Mouse (Mus musculus): ENCODE data around the gene Tdg. TPM values are rescaled to one million over a fixed set of nuclear protein-coding genes. Genes with fewer than 3 reads are reported as not detected.

Tdg gene
- polyA plus RNA-seq, 1 experiment from 2014 or later, result 342 TPM

GRCm38 (mm10) chr10:82670205-82670604 is 40.6 kb downstream of the Tdg start:
- Histone ChIP-seq H3K27me3 (ENCODE audit: control insufficient read depth, insufficient read depth, low read length) (no peaks in the 10 kb centered on the region), H3K36me3 (ENCODE audit: control insufficient read depth, insufficient read depth, low read length) (no peaks in the 10 kb centered on the region), H3K9ac (ENCODE audit: low read length) (no peak overlapping the region), H3K4me3 (ENCODE audit: low read depth, low read length) (no peak overlapping the region), H3K27ac (ENCODE audit: low read depth, low read length) (no peak overlapping the region), H3K4me1 (replicated peaks; ENCODE audit: control insufficient read depth, insufficient read depth, low read length) (no peaks in the 10 kb centered on the region), H3K4me2 (ENCODE audit: low read depth, low read length, severe bottlenecking) (no peak overlapping the region), H3K9me3 (ENCODE audit: control insufficient read depth, low read length) (no peaks in the 10 kb centered on the region)
- ATAC-seq (replicated peaks; ENCODE audit: low FRiP score) (no peak), DNase-seq (ENCODE audit: low spot score) (no peak)
- WGBS, result 85% methylated on average over 6 of the region's 6 CpGs

- no peak overlapping the region for H3K9ac ChIP-seq (ENCODE audit: low read length)
- H3K4me3 ChIP-seq (ENCODE audit: low read depth, low read length), result no peak overlapping the region
- no peaks in the 10 kb centered on the region for H3K4me1 ChIP-seq (replicated peaks; ENCODE audit: control insufficient read depth, insufficient read depth, low read length)
- WGBS, result 83% methylated on average over 6 of the region's 6 CpGs
- no peaks in the 10 kb centered on the region for H3K9me3 ChIP-seq (ENCODE audit: control insufficient read depth, low read length)
- H3K4me2 ChIP-seq (ENCODE audit: low read depth, low read length, severe bottlenecking), result no peak overlapping the region
- DNase-seq (ENCODE audit: low spot score) (no peak), ATAC-seq (replicated peaks; ENCODE audit: low FRiP score) (no peak)
- no peaks in the 10 kb centered on the region for H3K36me3 ChIP-seq (ENCODE audit: control insufficient read depth, insufficient read depth, low read length)
- no peak overlapping the region for H3K27ac ChIP-seq (ENCODE audit: low read depth, low read length)
- no peaks in the 10 kb centered on the region for H3K27me3 ChIP-seq (ENCODE audit: control insufficient read depth, insufficient read depth, low read length)
These were observed 47.3 kb downstream of the Tdg start for GRCm38 (mm10) chr10:82676949-82677348.

DNA sequence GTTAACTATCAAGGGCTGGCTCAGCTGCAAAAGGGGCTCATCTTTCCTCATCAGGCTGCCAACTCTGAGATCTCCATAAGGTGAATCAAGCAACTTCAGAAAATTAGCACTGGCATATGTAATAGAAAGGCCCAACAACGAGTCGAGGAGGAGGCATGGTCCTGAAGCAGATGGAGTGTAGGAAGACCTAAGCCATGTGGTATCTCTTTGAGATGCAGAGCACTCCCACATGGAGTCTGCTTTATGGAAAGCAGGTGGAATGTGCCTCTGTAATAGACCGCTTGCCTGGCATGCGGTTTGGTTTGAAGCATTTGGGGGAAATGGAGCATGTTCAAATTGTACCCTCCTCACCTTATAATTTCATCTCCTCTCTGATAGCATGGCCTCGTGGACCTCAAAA is 51.1 kb downstream of the Tdg start:
- WGBS, result 89% methylated on average over 5 of the region's 5 CpGs
- H3K9ac ChIP-seq (ENCODE audit: low read length), result no peak overlapping the region

GRCm38 (mm10) chr10:82681639-82682038 is 52.0 kb downstream of the Tdg start:
- Histone ChIP-seq H3K4me1 (replicated peaks; ENCODE audit: control insufficient read depth, insufficient read depth, low read length) (no peaks in the 10 kb centered on the region), H3K27ac (ENCODE audit: low read depth, low read length) (no peak overlapping the region), H3K4me2 (ENCODE audit: low read depth, low read length, severe bottlenecking) (no peak overlapping the region), H3K27me3 (ENCODE audit: control insufficient read depth, insufficient read depth, low read length) (no peaks in the 10 kb centered on the region), H3K4me3 (ENCODE audit: low read depth, low read length) (no peak overlapping the region), H3K9ac (ENCODE audit: low read length) (no peak overlapping the region), H3K9me3 (ENCODE audit: control insufficient read depth, low read length) (no peaks in the 10 kb centered on the region), H3K36me3 (ENCODE audit: control insufficient read depth, insufficient read depth, low read length) (no peaks in the 10 kb centered on the region)
- WGBS, result 84% methylated on average over 7 of the region's 7 CpGs
- ATAC-seq (replicated peaks; ENCODE audit: low FRiP score), result no peak
- no peak for DNase-seq (ENCODE audit: low spot score)

More for the DNA sequence above, 51.1 kb downstream of the Tdg start:
- H3K4me1 ChIP-seq (replicated peaks; ENCODE audit: control insufficient read depth, insufficient read depth, low read length), result no peaks in the 10 kb centered on the region
- ATAC-seq (replicated peaks; ENCODE audit: low FRiP score) (no peak), DNase-seq (ENCODE audit: low spot score) (no peak)
- no peaks in the 10 kb centered on the region for H3K36me3 ChIP-seq (ENCODE audit: control insufficient read depth, insufficient read depth, low read length)
- H3K4me3 ChIP-seq (ENCODE audit: low read depth, low read length), result no peak overlapping the region
- H3K9me3 ChIP-seq (ENCODE audit: control insufficient read depth, low read length), result no peaks in the 10 kb centered on the region
- H3K27me3 ChIP-seq (ENCODE audit: control insufficient read depth, insufficient read depth, low read length), result no peaks in the 10 kb centered on the region
- H3K4me2 ChIP-seq (ENCODE audit: low read depth, low read length, severe bottlenecking), result no peak overlapping the region
- H3K27ac ChIP-seq (ENCODE audit: low read depth, low read length), result no peak overlapping the region

DNA sequence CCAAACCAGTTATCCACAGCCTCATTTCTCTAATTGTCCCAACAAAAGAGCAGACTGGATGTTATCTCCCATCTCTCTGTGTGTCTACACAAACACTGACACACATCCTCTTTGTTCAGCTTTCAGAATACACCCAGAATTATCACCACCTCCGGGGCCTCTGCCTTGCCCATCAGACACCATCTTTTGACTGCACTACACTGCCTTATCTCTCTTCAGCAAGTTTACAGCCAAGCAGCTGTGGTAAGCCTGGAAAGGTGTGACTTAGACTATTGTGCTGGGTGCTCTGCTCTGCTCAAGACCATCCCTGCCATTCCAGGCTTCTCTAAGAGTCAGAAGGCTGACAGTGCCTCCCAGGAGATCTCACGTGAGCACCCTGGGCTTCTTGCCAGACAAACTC is 55.8 kb downstream of the Tdg start:
- Histone ChIP-seq H3K9ac (ENCODE audit: low read length) (no peak overlapping the region), H3K36me3 (ENCODE audit: control insufficient read depth, insufficient read depth, low read length) (no peaks in the 10 kb centered on the region), H3K4me2 (ENCODE audit: low read depth, low read length, severe bottlenecking) (no peak overlapping the region), H3K27me3 (ENCODE audit: control insufficient read depth, insufficient read depth, low read length) (no peaks in the 10 kb centered on the region), H3K4me3 (ENCODE audit: low read depth, low read length) (no peak overlapping the region), H3K27ac (ENCODE audit: low read depth, low read length) (no peak overlapping the region), H3K4me1 (replicated peaks; ENCODE audit: control insufficient read depth, insufficient read depth, low read length) (peaks cover under 1% of the 10 kb centered on the region; the same call in 1 of the 2 replicates), H3K9me3 (ENCODE audit: control insufficient read depth, low read length) (no peaks in the 10 kb centered on the region)
- ATAC-seq (replicated peaks; ENCODE audit: low FRiP score) (no peak), DNase-seq (ENCODE audit: low spot score) (no peak)
- 75% methylated on average over 2 of the region's 2 CpGs for WGBS

GRCm38 (mm10) chr10:82689681-82690211 is 60.1 kb downstream of the Tdg start:
- Histone ChIP-seq H3K27me3 (ENCODE audit: control insufficient read depth, insufficient read depth, low read length) (no peaks in the 10 kb centered on the region), H3K4me2 (ENCODE audit: low read depth, low read length, severe bottlenecking) (no peak overlapping the region), H3K27ac (ENCODE audit: low read depth, low read length) (no peak overlapping the region), H3K9ac (ENCODE audit: low read length) (no peak overlapping the region), H3K9me3 (ENCODE audit: control insufficient read depth, low read length) (no peaks in the 10 kb centered on the region), H3K4me1 (replicated peaks; ENCODE audit: control insufficient read depth, insufficient read depth, low read length) (peaks cover 3% of the 10 kb centered on the region; the same call in 1 of the 2 replicates), H3K36me3 (ENCODE audit: control insufficient read depth, insufficient read depth, low read length) (no peaks in the 10 kb centered on the region), H3K4me3 (ENCODE audit: low read depth, low read length) (no peak overlapping the region)
- ATAC-seq (replicated peaks; ENCODE audit: low FRiP score) (no peak), DNase-seq (ENCODE audit: low spot score) (no peak)
- 81% methylated on average over 7 of the region's 7 CpGs for WGBS

- no peak within 1 kb of the TSS for H3K4me3 ChIP-seq (ENCODE audit: low read depth, low read length)
- no peak within 1 kb of the TSS; the same call in 1 of the 2 replicates for H3K9ac ChIP-seq (ENCODE audit: low read length)
- H3K36me3 ChIP-seq (ENCODE audit: control insufficient read depth, insufficient read depth, low read length), result no peaks in the 10 kb centered on the region
These were observed 60.9 kb downstream of the Tdg start, which contains the start of gene Glt8d2 for GRCm38 (mm10) chr10:82690494-82690893. Gene Glt8d2, minus strand, starts transcription at chr10:82690650.

GRCm38 (mm10) chr10:82695956-82696355 is 66.3 kb downstream of the Tdg start, which contains the start of gene Hcfc2:
Gene Hcfc2, plus strand, starts transcription at chr10:82696160.
- Histone ChIP-seq H3K27me3 (ENCODE audit: control insufficient read depth, insufficient read depth, low read length) (no peaks in the 10 kb centered on the region), H3K4me1 (replicated peaks; ENCODE audit: control insufficient read depth, insufficient read depth, low read length) (peaks cover 3% of the 10 kb centered on the region; the same call in 1 of the 2 replicates), H3K36me3 (ENCODE audit: control insufficient read depth, insufficient read depth, low read length) (no peaks in the 10 kb centered on the region), H3K9ac (ENCODE audit: low read length) (no peak within 1 kb of the TSS), H3K9me3 (ENCODE audit: control insufficient read depth, low read length) (no peaks in the 10 kb centered on the region), H3K4me2 (ENCODE audit: low read depth, low read length, severe bottlenecking) (no peak within 1 kb of the TSS), H3K4me3 (ENCODE audit: low read depth, low read length) (no peak within 1 kb of the TSS), H3K27ac (ENCODE audit: low read depth, low read length) (no peak within 1 kb of the TSS)
- ATAC-seq (replicated peaks; ENCODE audit: low FRiP score) (no peak), DNase-seq (ENCODE audit: low spot score) (no peak)
- WGBS, result 84% methylated on average over 5 of the region's 5 CpGs

More at GRCm38 (mm10) chr10:82690494-82690893, 60.9 kb downstream of the Tdg start, which contains the start of gene Glt8d2:
- DNase-seq (ENCODE audit: low spot score), result peak; percentile 69
- peak within 1 kb of the TSS; percentile 27 for H3K4me2 ChIP-seq (ENCODE audit: low read depth, low read length, severe bottlenecking)
- H3K4me1 ChIP-seq (replicated peaks; ENCODE audit: control insufficient read depth, insufficient read depth, low read length), result peaks cover 3% of the 10 kb centered on the region; the same call in 1 of the 2 replicates
- no peak within 1 kb of the TSS for H3K27ac ChIP-seq (ENCODE audit: low read depth, low read length)
- no peak; the same call in 1 of the 2 replicates for ATAC-seq (replicated peaks; ENCODE audit: low FRiP score)
- H3K27me3 ChIP-seq (ENCODE audit: control insufficient read depth, insufficient read depth, low read length), result no peaks in the 10 kb centered on the region
- H3K9me3 ChIP-seq (ENCODE audit: control insufficient read depth, low read length), result no peaks in the 10 kb centered on the region
- 7% methylated on average over 14 of the region's 14 CpGs for WGBS
